Mouse (Mus musculus) hindbrain, embryonic 10.5 days (tissue): ENCODE results near the gene Cd72. TPM values are rescaled to one million over a fixed set of nuclear protein-coding genes. Genes with fewer than 3 reads are reported as not detected.

ENCODE experiments used
- DNase-seq: peaks from one replicate; pipeline ENCODE4 v3.0.0-alpha.2; 2017; ENCODE audit warnings: low spot score
- H3K27ac ChIP-seq: fragments of 300-500 bp; sonication (generic); 2 replicates; pipeline ENCODE4 v1.5.1; 2016; ENCODE audit warnings: mild to moderate bottlenecking, moderate library complexity
- H3K27me3 ChIP-seq: fragments of 300-500 bp; sonication (generic); 2 replicates; pipeline ENCODE4 v1.6.1; 2016; ENCODE audit warnings: mild to moderate bottlenecking; ENCODE audit not compliant: poor library complexity, insufficient read depth, severe bottlenecking
- H3K36me3 ChIP-seq: fragments of 300-500 bp; sonication (generic); 2 replicates; pipeline ENCODE4 v1.6.1; 2016; ENCODE audit warnings: mild to moderate bottlenecking, moderate library complexity
- H3K4me1 ChIP-seq: fragments of 300-500 bp; sonication (generic); replicated peaks from 2 replicates; pipeline ENCODE4 v1.6.1; 2016; ENCODE audit warnings: mild to moderate bottlenecking
- H3K4me3 ChIP-seq: fragments of 300-500 bp; sonication (generic); 2 replicates; pipeline ENCODE4 v1.5.1; 2016; ENCODE audit warnings: mild to moderate bottlenecking, moderate library complexity
- H3K9me3 ChIP-seq: fragments of 300-500 bp; sonication (generic); 2 replicates; pipeline ENCODE4 v1.6.1; 2016; ENCODE audit warnings: mild to moderate bottlenecking, moderate library complexity
- WGBS: fragments of 180-500 bp; shearing (Covaris S2); methylation state at CpG from one replicate; pipeline ENCODE4 v1.1.7; 2016; 5-methylcytosine and 5-hydroxymethylcytosine counted together
- polyA plus RNA-seq: library from polyadenylated mRNA; unstranded; fragments of >200 nt; fragmentation: Nextera tagmentation; extraction: Ambion mirVana; gene quantifications from 2 replicates; pipeline ENCODE4 v1.2.1, GENCODE M21; 2016

The Cd72 gene
- 1.8 and 2.4 TPM in 2 replicates for polyA plus RNA-seq

DNA sequence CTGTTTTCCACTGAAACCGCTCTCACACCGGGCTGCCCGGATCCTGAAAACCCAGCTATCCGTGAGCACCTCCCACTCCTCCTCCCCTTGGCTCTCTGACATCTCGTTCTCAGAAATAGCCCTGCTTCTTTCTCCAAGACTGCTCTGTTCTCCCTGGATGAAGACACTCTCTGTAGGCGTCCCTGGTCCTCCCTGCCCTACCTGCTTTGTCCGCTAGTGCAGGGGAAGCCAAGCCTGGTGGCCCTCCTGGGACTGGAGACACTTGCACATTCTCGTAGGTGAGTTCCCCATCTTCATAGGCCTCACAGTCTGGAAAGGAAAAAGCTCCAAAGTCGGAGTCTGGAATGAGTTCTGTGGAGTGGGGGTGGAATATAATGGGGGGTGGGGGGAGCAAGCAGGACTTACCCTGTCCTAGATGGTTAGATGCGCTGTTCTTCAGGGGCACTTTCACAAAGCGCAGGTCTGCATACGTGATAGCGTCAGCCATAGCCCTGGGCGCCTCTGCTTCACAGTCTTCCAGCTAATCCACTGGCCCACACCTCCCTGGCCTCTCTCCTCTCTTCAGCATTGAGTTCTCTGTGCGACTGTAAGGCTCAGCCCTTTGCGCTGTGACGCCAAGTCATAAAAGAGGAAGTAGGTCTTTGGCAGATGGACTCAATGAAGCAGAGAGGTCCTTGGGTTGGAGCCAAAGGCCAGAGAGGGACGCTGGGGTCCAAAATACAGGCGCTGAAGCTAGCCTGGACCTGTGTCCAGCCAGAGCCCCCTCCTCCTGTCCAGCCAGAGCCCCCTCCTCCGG lies at the start of gene Cd72:
TSS of gene Cd72 (minus strand) at position 588 of the 796 bp plus-strand sequence.
- peak within 1 kb of the TSS; percentile 45 for H3K27ac ChIP-seq
- no peaks in the 10 kb centered on the region for H3K9me3 ChIP-seq
- 33% methylated on average over 20 of the region's 20 CpGs for WGBS
- peaks cover 31% of the 10 kb centered on the region for H3K4me1 ChIP-seq
- DNase-seq, result peak; percentile 14
- no peaks in the 10 kb centered on the region for H3K36me3 ChIP-seq
- peaks cover 41% of the 10 kb centered on the region for H3K27me3 ChIP-seq
- peak within 1 kb of the TSS; percentile 48 for H3K4me3 ChIP-seq

- no peak overlapping the region for H3K4me3 ChIP-seq
- no peaks in the 10 kb centered on the region for H3K9me3 ChIP-seq
- peaks cover 64% of the 10 kb centered on the region for H3K27me3 ChIP-seq
- 81% methylated on average over 6 of the region's 6 CpGs for WGBS
- H3K36me3 ChIP-seq, result no peaks in the 10 kb centered on the region
- H3K27ac ChIP-seq, result no peak overlapping the region
- DNase-seq, result no peak
- H3K4me1 ChIP-seq, result peaks cover 32% of the 10 kb centered on the region
Measured at GRCm38 (mm10) chr4:43503506-43503905, 49.1 kb upstream of the Cd72 start.

GRCm38 (mm10) chr4:43503041-43503440 lies 48.6 kb upstream of the Cd72 start:
- no peak for DNase-seq
- WGBS, result 78% methylated on average over 2 of the region's 2 CpGs
- Histone ChIP-seq H3K4me3 (no peak overlapping the region), H3K4me1 (peaks cover 32% of the 10 kb centered on the region), H3K27ac (no peak overlapping the region), H3K9me3 (no peaks in the 10 kb centered on the region), H3K36me3 (no peaks in the 10 kb centered on the region), H3K27me3 (peaks cover 59% of the 10 kb centered on the region)

GRCm38 (mm10) chr4:43499407-43500333 lies 45.2 kb upstream of the Cd72 start, which contains the start of gene Arhgef39:
TSS of gene Arhgef39 (minus strand) at chr4:43499695.
- H3K27ac ChIP-seq, result peak within 1 kb of the TSS; percentile 93
- 8% methylated on average over 50 of the region's 50 CpGs for WGBS
- H3K4me1 ChIP-seq, result peaks cover 43% of the 10 kb centered on the region
- no peaks in the 10 kb centered on the region for H3K9me3 ChIP-seq
- H3K27me3 ChIP-seq, result peaks cover 39% of the 10 kb centered on the region
- H3K36me3 ChIP-seq, result peaks cover 28% of the 10 kb centered on the region
- peak within 1 kb of the TSS; percentile 76 for H3K4me3 ChIP-seq
- DNase-seq, result peak; percentile 86

DNA sequence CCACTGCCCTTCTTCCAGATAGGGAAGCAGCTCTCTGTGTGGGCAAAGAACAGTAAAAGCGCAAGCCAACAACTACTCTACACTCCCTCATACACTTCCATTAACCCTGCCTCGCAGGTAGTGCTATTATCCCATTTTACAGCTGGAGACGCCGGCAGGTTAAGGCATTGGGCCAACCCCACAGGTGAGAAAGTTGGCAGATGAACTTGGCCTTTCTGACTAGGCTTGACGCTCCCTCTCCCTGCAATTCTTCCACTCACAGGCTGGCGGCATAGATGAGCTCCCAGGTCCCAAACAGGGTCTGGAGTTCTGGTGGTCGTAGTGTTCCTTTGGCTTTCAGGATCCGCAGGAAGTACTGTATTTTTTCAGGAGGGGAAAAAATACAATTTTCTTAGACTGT lies 44.6 kb upstream of the Cd72 start:
- peaks cover 50% of the 10 kb centered on the region for H3K4me1 ChIP-seq

GRCm38 (mm10) chr4:43497946-43498345 lies 43.5 kb upstream of the Cd72 start:
- peaks cover 34% of the 10 kb centered on the region for H3K27me3 ChIP-seq
- WGBS, result 77% methylated on average over 4 of the region's 4 CpGs

More for the DNA sequence above, 44.6 kb upstream of the Cd72 start:
- peaks cover 39% of the 10 kb centered on the region for H3K27me3 ChIP-seq
- peak overlapping the region; percentile 93 for H3K27ac ChIP-seq
- H3K9me3 ChIP-seq, result no peaks in the 10 kb centered on the region
- peak overlapping the region; percentile 76 for H3K4me3 ChIP-seq
- peak; percentile 57 for DNase-seq
- H3K36me3 ChIP-seq, result peaks cover 28% of the 10 kb centered on the region
- WGBS, result 14% methylated on average over 8 of the region's 8 CpGs

DNA sequence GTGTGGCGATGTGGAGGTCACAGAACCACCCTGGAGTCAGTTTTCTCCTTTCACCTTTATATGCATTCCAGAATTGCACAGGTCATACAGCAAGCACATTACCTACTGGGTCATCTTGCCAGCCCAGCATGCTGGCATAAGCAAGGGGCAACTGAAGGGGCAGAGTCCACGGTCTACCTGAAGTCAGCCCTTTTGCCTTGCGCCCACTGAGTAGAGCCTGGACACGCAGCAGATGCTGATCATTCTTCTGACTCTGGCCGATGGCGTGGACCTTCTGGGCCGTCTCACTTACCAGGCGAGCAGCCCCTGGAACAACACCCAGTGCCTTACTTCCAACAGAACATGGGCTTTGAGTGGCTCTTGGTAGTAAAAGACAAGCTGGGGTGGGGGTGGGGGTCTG lies 43.0 kb upstream of the Cd72 start:
- Histone ChIP-seq H3K4me3 (no peak overlapping the region), H3K36me3 (peaks cover 28% of the 10 kb centered on the region), H3K4me1 (peaks cover 55% of the 10 kb centered on the region), H3K27ac (no peak overlapping the region), H3K27me3 (peaks cover 32% of the 10 kb centered on the region), H3K9me3 (no peaks in the 10 kb centered on the region)
- 91% methylated on average over 8 of the region's 8 CpGs for WGBS
- no peak for DNase-seq

More at GRCm38 (mm10) chr4:43497946-43498345, 43.5 kb upstream of the Cd72 start:
- DNase-seq, result no peak
- peak overlapping the region; percentile 93; the same call in 1 of the 2 replicates for H3K27ac ChIP-seq
- peak overlapping the region; percentile 76 for H3K4me3 ChIP-seq
- no peaks in the 10 kb centered on the region for H3K9me3 ChIP-seq
- H3K36me3 ChIP-seq, result peaks cover 28% of the 10 kb centered on the region
- H3K4me1 ChIP-seq, result peaks cover 55% of the 10 kb centered on the region

GRCm38 (mm10) chr4:43496587-43496986 lies 42.2 kb upstream of the Cd72 start:
- Histone ChIP-seq H3K36me3 (peaks cover 28% of the 10 kb centered on the region), H3K9me3 (no peaks in the 10 kb centered on the region), H3K27ac (no peak overlapping the region), H3K4me1 (peaks cover 55% of the 10 kb centered on the region), H3K27me3 (peaks cover 27% of the 10 kb centered on the region), H3K4me3 (no peak overlapping the region)
- no peak for DNase-seq
- 59% methylated on average over 6 of the region's 6 CpGs for WGBS

DNA sequence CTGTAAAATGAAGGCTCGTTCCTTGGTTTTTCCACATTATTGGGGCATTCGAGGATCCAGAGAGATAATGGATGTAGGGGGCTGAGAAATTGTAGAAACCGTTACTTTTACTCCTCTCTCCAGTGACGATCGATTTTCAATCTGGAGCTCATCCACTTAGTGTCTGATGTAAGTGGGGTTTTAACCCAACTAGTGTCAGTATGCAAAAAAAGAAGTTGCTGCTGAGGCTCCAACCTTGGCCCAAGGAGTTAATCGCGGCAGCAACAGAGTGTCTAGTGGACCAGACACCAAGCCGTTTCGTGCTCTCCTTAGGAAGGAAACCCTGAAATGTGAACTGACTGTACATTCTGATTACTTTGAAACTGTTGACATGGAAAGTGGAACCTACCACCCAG lies 39.4 kb upstream of the Cd72 start:
- H3K4me3 ChIP-seq, result peak overlapping the region; percentile 82
- peak overlapping the region; percentile 92 for H3K27ac ChIP-seq
- 4% methylated on average over 9 of the region's 9 CpGs for WGBS
- peaks cover 28% of the 10 kb centered on the region for H3K36me3 ChIP-seq
- H3K9me3 ChIP-seq, result 0 out of 2 replicates have a peak, but pooled peaks cover 4% of the 10 kb centered on the region
- peaks cover 6% of the 10 kb centered on the region; the same call in 1 of the 2 replicates for H3K27me3 ChIP-seq
- DNase-seq, result no peak
- H3K4me1 ChIP-seq, result peaks cover 44% of the 10 kb centered on the region

- under 1% methylated on average over 47 of the region's 47 CpGs for WGBS
- Histone ChIP-seq H3K27me3 (peaks cover 6% of the 10 kb centered on the region; the same call in 1 of the 2 replicates), H3K4me1 (peaks cover 39% of the 10 kb centered on the region), H3K27ac (peak overlapping the region; percentile 92), H3K9me3 (0 out of 2 replicates have a peak, but pooled peaks cover 6% of the 10 kb centered on the region), H3K4me3 (peak overlapping the region; percentile 82), H3K36me3 (peaks cover 28% of the 10 kb centered on the region)
- DNase-seq, result peak; percentile 97
Measured at GRCm38 (mm10) chr4:43493186-43493845, 38.9 kb upstream of the Cd72 start.

GRCm38 (mm10) chr4:43492821-43493185 lies 38.4 kb upstream of the Cd72 start, which contains the start of gene Ccdc107:
TSS of gene Ccdc107 (plus strand) at chr4:43492900.
- Histone ChIP-seq H3K9me3 (0 out of 2 replicates have a peak, but pooled peaks cover 6% of the 10 kb centered on the region), H3K27me3 (peaks cover 6% of the 10 kb centered on the region; the same call in 1 of the 2 replicates), H3K4me1 (peaks cover 34% of the 10 kb centered on the region), H3K4me3 (peak within 1 kb of the TSS; percentile 82), H3K27ac (peak within 1 kb of the TSS; percentile 92), H3K36me3 (peaks cover 28% of the 10 kb centered on the region)
- under 1% methylated on average over 25 of the region's 25 CpGs for WGBS
- peak; percentile 92 for DNase-seq
